Mouse (Mus musculus) granulocyte monocyte progenitor cell, adult 5-6 weeks (primary cell): ENCODE measurements at regions not wholly inside any gene's neighbourhood (a gene's known extent, or its start where the extent isn't known, plus 50 kb on each side); places are given as distances from the start of the nearest gene placed in this dataset.

Experiments
- ATAC-seq: replicated peaks from 2 replicates; pipeline ENCODE4 v1.8.0; 2016; ENCODE audit warnings: mild to moderate bottlenecking, moderate TSS enrichment, inconsistent platforms; ENCODE audit not compliant: poor library complexity, severe bottlenecking

GRCm38 (mm10) chr12:113597163-113597562 lies 53.5 kb downstream of the Adam6a start:
- peak; percentile 50; the same call in 1 of the 2 replicates for ATAC-seq

GRCm38 (mm10) chr12:113610924-113611323 lies 67.2 kb downstream of the Adam6a start:
- peak; percentile 61; the same call in 1 of the 2 replicates for ATAC-seq

DNA sequence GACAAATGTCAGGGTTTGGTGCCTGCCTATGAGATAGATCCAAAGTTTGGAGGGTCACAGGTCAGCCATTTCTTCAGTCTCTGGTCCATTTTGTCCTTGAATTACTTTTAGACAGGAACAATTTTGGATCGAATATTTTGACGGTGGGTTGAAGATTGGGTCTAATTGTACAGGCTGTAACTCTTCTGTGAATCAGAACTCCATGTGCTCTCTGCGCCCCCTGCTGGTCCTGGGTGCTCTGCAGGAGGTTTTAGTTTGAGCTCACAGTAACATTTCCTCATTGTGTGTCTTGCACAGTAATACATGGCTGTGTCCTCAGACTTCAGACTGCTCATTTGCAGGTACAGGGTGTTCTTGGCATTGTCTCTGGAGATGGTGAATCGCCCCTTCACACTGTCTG lies 81.5 kb downstream of the Adam6a start:
- peak; percentile 59 for ATAC-seq

DNA sequence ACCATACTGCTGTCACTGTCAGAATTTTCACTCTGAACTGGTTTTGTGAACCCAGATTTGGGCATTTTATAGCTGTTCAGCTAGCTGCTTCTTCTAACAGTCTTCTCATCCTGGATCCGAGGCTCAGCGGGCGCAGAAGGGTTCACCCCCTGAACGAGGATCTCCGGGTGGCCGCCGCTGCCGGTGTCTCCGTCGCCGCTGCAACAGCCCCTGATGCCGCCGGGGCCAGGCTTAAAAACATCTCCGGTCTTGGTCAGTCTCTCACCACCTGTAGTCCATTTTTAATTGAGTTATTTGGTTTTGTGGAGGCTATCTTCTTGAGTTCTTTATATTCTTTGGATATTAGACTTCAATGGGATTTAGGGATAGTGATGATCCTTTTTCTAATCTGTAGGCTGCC lies 87.1 kb downstream of the Adam6a start:
- peak; percentile 69; the same call in 1 of the 2 replicates for ATAC-seq
